Mouse (Mus musculus) limb, embryonic 14.5 days (tissue): Measurements from ENCODE around the gene Haao. TPM values are rescaled to one million over a fixed set of nuclear protein-coding genes. Genes with fewer than 3 reads are reported as not detected.

ENCODE experiments used
- ATAC-seq: fragments of 200-750 bp; cut with Nextera tagmentation; 2 replicates; pipeline ENCODE4 v1.8.0; 2017; ENCODE audit warnings: low read depth, moderate number of reproducible peaks, moderate TSS enrichment; ENCODE audit not compliant: low FRiP score
- DNase-seq: peaks from one replicate; pipeline ENCODE4 v3.0.0-alpha.2; 2015; ENCODE audit warnings: low spot score
- H3K27ac ChIP-seq: fragments of 300-500 bp; sonication (generic); replicated peaks from 2 replicates; pipeline ENCODE4 v1.5.1; 2014; ENCODE audit warnings: low read depth, mild to moderate bottlenecking, low read length, moderate library complexity, mixed read lengths
- H3K27me3 ChIP-seq: fragments of 300-500 bp; sonication (generic); 2 replicates; pipeline ENCODE4 v1.6.1; 2014; ENCODE audit warnings: low read length, mixed read lengths; ENCODE audit not compliant: control insufficient read depth, insufficient read depth
- H3K36me3 ChIP-seq: fragments of 300-500 bp; sonication (generic); 2 replicates; pipeline ENCODE4 v1.6.1; 2014; ENCODE audit warnings: mild to moderate bottlenecking, low read length, moderate library complexity, mixed read lengths; ENCODE audit not compliant: control insufficient read depth, insufficient read depth
- H3K4me1 ChIP-seq: fragments of 300-500 bp; sonication (generic); 2 replicates; pipeline ENCODE4 v1.6.1; 2014; ENCODE audit warnings: antibody characterized with exemption, low read length, mixed read lengths; ENCODE audit not compliant: control insufficient read depth, insufficient read depth
- H3K4me2 ChIP-seq: fragments of 300-500 bp; sonication (generic); replicated peaks from 2 replicates; pipeline ENCODE4 v1.6.1; 2014; ENCODE audit warnings: low read depth, mild to moderate bottlenecking, low read length, moderate library complexity; ENCODE audit not compliant: severe bottlenecking
- H3K4me3 ChIP-seq: fragments of 300-500 bp; sonication (generic); replicated peaks from 2 replicates; pipeline ENCODE4 v1.5.1; 2014; ENCODE audit warnings: low read length
- H3K9ac ChIP-seq: fragments of 300-500 bp; sonication (generic); 2 replicates; pipeline ENCODE4 v1.6.1; 2014; ENCODE audit warnings: mild to moderate bottlenecking, low read depth, low read length, moderate library complexity; ENCODE audit not compliant: severe bottlenecking
- H3K9me3 ChIP-seq: fragments of 300-500 bp; sonication (generic); 2 replicates; pipeline ENCODE4 v1.6.1; 2016; ENCODE audit warnings: low read length; ENCODE audit not compliant: control insufficient read depth
- POLR2A ChIP-seq: fragments of 200-500 bp; IDR thresholded peaks from 2 replicates; pipeline ENCODE4 v1.8.0; 2012; ENCODE audit warnings: inconsistent platforms, mild to moderate bottlenecking, moderate library complexity, borderline replicate concordance; ENCODE audit not compliant: insufficient read depth, insufficient read length; ENCODE audit errors: extremely low read depth
- WGBS: fragments of 180-500 bp; shearing (Covaris S2); extraction: QIAGEN DNeasy Blood & Tissue Kit; methylation state at CpG from one replicate; pipeline ENCODE4 v1.1.7; 2014; 5-methylcytosine and 5-hydroxymethylcytosine counted together
- polyA plus RNA-seq, 2 experiments: library from polyadenylated mRNA; depleted of rRNA in 1 of 2; stranded (reverse) in 1 of 2; unstranded in 1 of 2; fragments of >200 nt; fragmentation: Nextera tagmentation in 1 of 2; extraction: Ambion mirVana in 1 of 2; gene quantifications; 2 replicates each; pipeline versions ENCODE4 v1.2.1 to v1.2.3; 2012 to 2014

Haao gene
- polyA plus RNA-seq, 2 experiments, result 0.92 to 1.3 TPM

DNA sequence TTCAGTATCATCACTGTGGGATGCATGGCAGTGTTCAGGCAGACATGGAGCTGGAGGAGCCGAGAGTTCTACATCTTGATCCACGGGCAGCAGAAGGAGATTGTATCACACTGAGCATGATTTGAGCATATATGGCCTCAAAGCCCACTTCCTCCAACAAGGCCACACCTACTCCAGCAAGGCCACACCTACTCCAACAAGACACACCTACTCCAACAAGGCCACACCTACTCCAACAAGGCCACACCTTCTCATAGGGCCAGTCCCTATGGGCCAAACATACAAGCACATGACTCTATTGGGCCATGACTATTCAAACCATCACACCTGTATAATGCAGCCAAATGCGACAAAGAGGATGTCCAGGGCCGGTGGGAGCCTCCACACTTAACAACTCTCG is 23.6 kb upstream of the Haao start:
- Histone ChIP-seq H3K36me3 (no peaks in the 10 kb centered on the region), H3K4me2 (no peak overlapping the region), H3K9me3 (no peaks in the 10 kb centered on the region), H3K4me3 (no peak overlapping the region), H3K4me1 (peaks cover 10% of the 10 kb centered on the region; the same call in 1 of the 2 replicates), H3K9ac (no peak overlapping the region), H3K27ac (no peak overlapping the region), H3K27me3 (no peaks in the 10 kb centered on the region)
- TF ChIP-seq POLR2A, result no peak
- ATAC-seq (no peak), DNase-seq (no peak)
- WGBS, result 89% methylated on average over 5 of the region's 5 CpGs

DNA sequence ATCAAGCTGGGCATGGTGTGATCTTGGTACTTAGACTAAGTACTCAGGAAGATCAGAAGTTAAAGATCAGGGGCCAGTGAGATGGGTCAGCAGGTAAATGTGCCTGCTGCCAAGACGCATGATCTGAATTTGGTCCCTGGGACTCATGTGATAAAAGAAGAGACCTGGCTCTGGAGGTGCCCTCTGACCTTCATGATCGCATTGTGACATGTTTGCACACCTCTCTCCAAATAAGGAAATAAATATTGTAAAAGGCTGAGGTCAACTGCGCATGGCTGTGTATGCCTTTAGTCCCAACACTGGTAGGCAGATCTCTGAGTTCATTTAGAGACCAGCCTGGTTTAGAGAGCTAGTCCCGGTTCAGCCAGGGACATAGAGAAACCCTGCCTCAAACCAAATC is 22.6 kb upstream of the Haao start:
- ATAC-seq, result no peak
- Histone ChIP-seq H3K27me3 (no peaks in the 10 kb centered on the region), H3K4me2 (no peak overlapping the region), H3K4me3 (no peak overlapping the region), H3K4me1 (peaks cover 10% of the 10 kb centered on the region; the same call in 1 of the 2 replicates), H3K9ac (no peak overlapping the region), H3K27ac (no peak overlapping the region), H3K9me3 (no peaks in the 10 kb centered on the region), H3K36me3 (no peaks in the 10 kb centered on the region)
- TF ChIP-seq POLR2A, result no peak
- WGBS, result 100% methylated on average over 4 of the region's 4 CpGs
- no peak for DNase-seq

DNA sequence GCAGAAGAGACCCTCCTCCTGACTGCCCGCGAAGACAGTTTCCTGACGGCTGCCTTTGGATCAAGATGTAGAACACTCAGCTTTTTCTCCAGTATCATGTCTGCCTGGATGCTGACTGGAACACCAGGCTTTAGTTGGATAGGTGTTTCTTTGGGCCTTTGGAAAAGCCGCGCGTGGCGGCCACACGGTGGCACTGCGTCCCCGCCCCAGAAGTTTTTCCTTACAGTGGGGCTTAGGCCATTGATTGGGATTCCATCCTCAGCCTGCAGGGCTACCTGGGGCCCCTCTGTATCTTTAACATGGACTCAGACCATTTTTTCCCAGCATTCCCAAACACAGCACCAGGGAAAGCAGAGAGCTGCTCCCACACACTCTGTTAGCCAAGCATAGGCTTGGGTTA is 18.8 kb upstream of the Haao start:
- peak; percentile 17; the same call in 1 of the 2 replicates for TF ChIP-seq POLR2A
- ATAC-seq, result no peak; the same call in 1 of the 2 replicates
- Histone ChIP-seq H3K9me3 (no peaks in the 10 kb centered on the region), H3K4me2 (no peak overlapping the region), H3K27me3 (no peaks in the 10 kb centered on the region), H3K27ac (no peak overlapping the region), H3K4me1 (peaks cover 5% of the 10 kb centered on the region; the same call in 1 of the 2 replicates), H3K36me3 (no peaks in the 10 kb centered on the region), H3K4me3 (no peak overlapping the region), H3K9ac (no peak overlapping the region)
- peak; percentile 74 for DNase-seq
- WGBS, result 14% methylated on average over 10 of the region's 10 CpGs

DNA sequence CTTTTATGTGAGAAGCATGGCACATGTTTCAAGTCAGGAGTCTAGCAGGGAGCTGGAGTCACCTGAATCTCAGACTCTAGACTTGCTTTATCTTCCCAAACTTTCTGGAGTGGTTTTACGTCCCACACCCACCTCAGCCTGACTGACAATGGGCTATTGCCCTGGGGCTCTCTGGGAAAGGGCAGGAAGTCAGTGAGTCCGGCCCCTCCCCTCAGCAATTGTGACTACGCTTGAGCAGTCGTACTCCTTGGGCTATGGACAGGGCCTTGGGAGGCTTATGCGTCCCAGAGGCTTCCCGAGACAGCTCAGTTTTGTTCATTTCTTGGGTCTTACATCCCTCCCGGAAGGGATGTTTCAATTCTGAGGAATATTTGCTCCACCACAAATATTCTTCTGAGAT is 17.6 kb upstream of the Haao start:
- H3K4me3 ChIP-seq, result no peak overlapping the region
- ATAC-seq (no peak), DNase-seq (no peak)
- H3K27ac ChIP-seq, result no peak overlapping the region
- no peak overlapping the region for H3K9ac ChIP-seq
- H3K4me2 ChIP-seq, result no peak overlapping the region
- 67% methylated on average over 7 of the region's 7 CpGs for WGBS
- H3K9me3 ChIP-seq, result no peaks in the 10 kb centered on the region
- H3K4me1 ChIP-seq, result peaks cover 5% of the 10 kb centered on the region; the same call in 1 of the 2 replicates
- H3K36me3 ChIP-seq, result no peaks in the 10 kb centered on the region
- TF ChIP-seq POLR2A, result no peak
- H3K27me3 ChIP-seq, result no peaks in the 10 kb centered on the region

DNA sequence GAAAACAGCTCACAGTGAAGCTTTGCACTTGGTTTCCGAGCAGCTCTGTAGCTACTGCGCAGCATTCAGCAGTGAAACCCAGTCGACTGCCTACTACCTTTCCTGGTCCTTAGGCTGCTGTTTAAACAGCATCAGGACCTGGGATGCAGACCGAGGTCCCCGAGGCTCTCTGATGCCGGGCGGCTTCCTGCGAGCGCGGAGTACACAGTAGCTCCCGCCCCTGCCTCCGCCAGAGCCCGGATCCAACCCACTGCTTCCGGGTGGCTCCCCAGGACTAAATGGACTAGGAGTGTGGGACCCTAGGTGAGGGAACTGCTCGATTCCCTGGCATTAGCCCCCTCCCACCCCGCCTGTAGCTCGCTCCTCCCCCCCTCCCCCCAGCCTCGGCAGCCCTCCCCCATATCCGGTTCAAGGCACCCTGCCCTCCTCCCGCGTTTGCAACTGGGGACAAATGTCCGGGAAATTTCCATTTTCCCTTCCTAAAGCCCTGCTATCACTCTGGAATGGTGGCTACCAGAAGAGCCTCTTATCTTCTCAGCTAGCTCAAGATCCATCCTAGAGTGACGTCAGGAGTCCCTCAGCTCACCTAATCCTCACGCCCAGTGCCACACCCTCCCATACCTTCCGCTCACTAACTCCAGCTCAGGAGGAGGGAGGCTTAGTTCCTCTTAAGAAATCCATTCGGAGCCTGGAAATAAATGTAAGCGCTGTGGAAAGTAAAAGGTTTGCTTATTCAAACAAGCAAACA is 14.5 kb upstream of the Haao start:
- DNase-seq (peak; percentile 59), ATAC-seq (peak; percentile 60)
- Histone ChIP-seq H3K4me3 (peak overlapping the region; percentile 63), H3K9me3 (no peaks in the 10 kb centered on the region), H3K4me2 (peak overlapping the region; percentile 80), H3K27ac (peak overlapping the region; percentile 95), H3K9ac (peak overlapping the region; percentile 83), H3K27me3 (no peaks in the 10 kb centered on the region), H3K4me1 (peaks cover 5% of the 10 kb centered on the region; the same call in 1 of the 2 replicates), H3K36me3 (no peaks in the 10 kb centered on the region)
- WGBS, result 0% methylated on average over 25 of the region's 27 CpGs
- TF ChIP-seq POLR2A, result no peak
